Mouse (Mus musculus) forebrain, embryonic 14.5 days (tissue): ENCODE data around the gene Klhl33. TPM values are rescaled to one million over a fixed set of nuclear protein-coding genes. Genes with fewer than 3 reads are reported as not detected.
A peak's percentile ranks its signal among the peaks of the same experiment; 100 is the strongest.
"Not testable (repeated sequence)": the region's sequence is repeated elsewhere in the genome, so short reads cannot be mapped to it uniquely, and the experiment has no call there.

Experiments used
- ATAC-seq: fragments of 200-750 bp; cut with Nextera tagmentation; 2 replicates; pipeline ENCODE4 v1.8.0; 2017; ENCODE audit warnings: mild to moderate bottlenecking, moderate library complexity
- DNase-seq: peaks from one replicate; pipeline ENCODE4 v3.0.0-alpha.2; 2015; ENCODE audit warnings: low spot score
- H3K27ac ChIP-seq: fragments of 300-500 bp; sonication (generic); 2 replicates; pipeline ENCODE4 v1.5.1; 2014; ENCODE audit warnings: low read depth, mild to moderate bottlenecking, control low read depth, low read length, moderate library complexity
- H3K27me3 ChIP-seq: fragments of 300-500 bp; sonication (generic); replicated peaks from 2 replicates; pipeline ENCODE4 v1.6.1; 2014; ENCODE audit warnings: low read length, control low read depth, mixed read lengths; ENCODE audit not compliant: control insufficient read depth, insufficient read depth
- H3K36me3 ChIP-seq: fragments of 300-500 bp; sonication (generic); 2 replicates; pipeline ENCODE4 v1.6.1; 2014; ENCODE audit warnings: low read length, control low read depth; ENCODE audit not compliant: control insufficient read depth, insufficient read depth
- H3K4me1 ChIP-seq: fragments of 300-500 bp; sonication (generic); 2 replicates; pipeline ENCODE4 v1.6.1; 2014; ENCODE audit warnings: antibody characterized with exemption, low read length, control low read depth; ENCODE audit not compliant: control insufficient read depth, insufficient read depth
- H3K4me2 ChIP-seq: fragments of 300-500 bp; sonication (generic); 2 replicates; pipeline ENCODE4 v1.6.1; 2014; ENCODE audit warnings: mild to moderate bottlenecking, control low read depth, low read length
- H3K4me3 ChIP-seq: fragments of 300-500 bp; sonication (generic); 2 replicates; pipeline ENCODE4 v1.5.1; 2014; ENCODE audit warnings: low read depth, low read length, control low read depth
- H3K9ac ChIP-seq: fragments of 300-500 bp; sonication (generic); 2 replicates; pipeline ENCODE4 v1.6.1; 2014; ENCODE audit warnings: mild to moderate bottlenecking, low read length, control low read depth, moderate library complexity
- H3K9me3 ChIP-seq: fragments of 300-500 bp; sonication (generic); replicated peaks from 2 replicates; pipeline ENCODE4 v1.6.1; 2016; ENCODE audit warnings: low read length, control low read depth, mixed read lengths; ENCODE audit not compliant: control insufficient read depth
- WGBS: fragments of 180-500 bp; shearing (Covaris S2); extraction: QIAGEN DNeasy Blood & Tissue Kit; methylation state at CpG from one replicate; pipeline ENCODE4 v1.1.7; 2014; 5-methylcytosine and 5-hydroxymethylcytosine counted together
- polyA plus RNA-seq: library from polyadenylated mRNA; unstranded; fragments of >200 nt; fragmentation: Nextera tagmentation; extraction: Ambion mirVana; gene quantifications from 2 replicates; pipeline ENCODE4 v1.2.1, GENCODE M21; 2014

The Klhl33 gene
- polyA plus RNA-seq, 1 experiment from 2014 or later = 0.36 TPM

GRCm38 (mm10) chr14:50931493-50932020 lies 34.2 kb upstream of the Klhl33 start:
- no peak for DNase-seq
- H3K27ac ChIP-seq = peak overlapping the region; percentile 82
- WGBS = 14% methylated on average over 12 of the region's 12 CpGs

GRCm38 (mm10) chr14:50930754-50931492 lies 33.6 kb upstream of the Klhl33 start, which contains the start of the genes Pip4p1 and Pnp:
Pip4p1 (minus strand) TSS chr14:50930856.
Pnp (plus strand) TSS chr14:50931082.
- Histone ChIP-seq H3K36me3 (peaks cover 36% of the 10 kb centered on the region), H3K4me3 (peak within 1 kb of the TSS; percentile 95), H3K27me3 (no peaks in the 10 kb centered on the region), H3K4me2 (peak within 1 kb of the TSS; percentile 64), H3K9me3 (no peaks in the 10 kb centered on the region), H3K9ac (peak within 1 kb of the TSS; percentile 98), H3K4me1 (peaks cover 11% of the 10 kb centered on the region; the same call in 1 of the 2 replicates), H3K27ac (peak within 1 kb of the TSS; percentile 82)
- under 1% methylated on average over 68 of the region's 68 CpGs for WGBS
- ATAC-seq (peak; percentile 99), DNase-seq (peak; percentile 100)

More at GRCm38 (mm10) chr14:50931493-50932020, 34.2 kb upstream of the Klhl33 start:
- H3K9me3 ChIP-seq = no peaks in the 10 kb centered on the region
- no peak for ATAC-seq
- no peaks in the 10 kb centered on the region for H3K27me3 ChIP-seq
- H3K4me1 ChIP-seq = peaks cover 6% of the 10 kb centered on the region; the same call in 1 of the 2 replicates
- H3K9ac ChIP-seq = peak overlapping the region; percentile 68
- H3K36me3 ChIP-seq = peaks cover 30% of the 10 kb centered on the region
- H3K4me3 ChIP-seq = peak overlapping the region; percentile 95
- peak overlapping the region; percentile 64 for H3K4me2 ChIP-seq

GRCm38 (mm10) chr14:50930377-50930753 lies 33.1 kb upstream of the Klhl33 start:
- DNase-seq (no peak), ATAC-seq (peak; percentile 43)
- H3K27ac ChIP-seq = peak overlapping the region; percentile 80
- H3K4me3 ChIP-seq = peak overlapping the region; percentile 95
- H3K4me1 ChIP-seq = peaks cover 12% of the 10 kb centered on the region; the same call in 1 of the 2 replicates
- no peaks in the 10 kb centered on the region for H3K9me3 ChIP-seq
- peaks cover 37% of the 10 kb centered on the region for H3K36me3 ChIP-seq
- H3K4me2 ChIP-seq = peak overlapping the region; percentile 64
- no peaks in the 10 kb centered on the region for H3K27me3 ChIP-seq
- WGBS = 0% methylated on average over 38 of the region's 38 CpGs
- H3K9ac ChIP-seq = peak overlapping the region; percentile 98

- Histone ChIP-seq H3K9ac (peak overlapping the region; percentile 98), H3K27ac (peak overlapping the region; percentile 80), H3K9me3 (no peaks in the 10 kb centered on the region), H3K4me3 (peak overlapping the region; percentile 95), H3K36me3 (peaks cover 37% of the 10 kb centered on the region), H3K4me1 (peaks cover 12% of the 10 kb centered on the region; the same call in 1 of the 2 replicates), H3K4me2 (peak overlapping the region; percentile 64), H3K27me3 (no peaks in the 10 kb centered on the region)
- DNase-seq (no peak), ATAC-seq (no peak)
- WGBS = 20% methylated on average over 10 of the region's 10 CpGs
Observed at GRCm38 (mm10) chr14:50929951-50930350, 32.6 kb upstream of the Klhl33 start.

- H3K4me3 ChIP-seq = no peak overlapping the region
- WGBS = 74% methylated on average over 3 of the region's 3 CpGs
- no peak overlapping the region for H3K9ac ChIP-seq
- DNase-seq (no peak), ATAC-seq (no peak)
- no peak overlapping the region for H3K27ac ChIP-seq
- H3K4me1 ChIP-seq = peaks cover 17% of the 10 kb centered on the region
- H3K36me3 ChIP-seq = peaks cover 37% of the 10 kb centered on the region
- H3K4me2 ChIP-seq = no peak overlapping the region
- no peaks in the 10 kb centered on the region for H3K9me3 ChIP-seq
- H3K27me3 ChIP-seq = no peaks in the 10 kb centered on the region
Observed at GRCm38 (mm10) chr14:50927366-50927765, 30.1 kb upstream of the Klhl33 start.

- no peaks in the 10 kb centered on the region for H3K9me3 ChIP-seq
- peaks cover 17% of the 10 kb centered on the region for H3K4me1 ChIP-seq
- H3K36me3 ChIP-seq = peaks cover 37% of the 10 kb centered on the region
- 1% methylated on average over 38 of the region's 38 CpGs for WGBS
- peak overlapping the region; percentile 90 for H3K27ac ChIP-seq
- peak overlapping the region; percentile 85 for H3K4me3 ChIP-seq
- H3K4me2 ChIP-seq = peak overlapping the region; percentile 65
- H3K27me3 ChIP-seq = no peaks in the 10 kb centered on the region
- no peak; the same call in none of the 2 replicates for ATAC-seq
- DNase-seq = peak; percentile 16
- peak overlapping the region; percentile 90 for H3K9ac ChIP-seq
Observed at GRCm38 (mm10) chr14:50925111-50925920, 28.0 kb upstream of the Klhl33 start.

GRCm38 (mm10) chr14:50924281-50925064 lies 27.2 kb upstream of the Klhl33 start, which contains the start of the genes Osgep and Apex1:
Osgep (minus strand) TSS chr14:50924893.
Apex1 (plus strand) TSS chr14:50924968.
- peak; percentile 96 for ATAC-seq
- peak; percentile 99 for DNase-seq
- peak within 1 kb of the TSS; percentile 85 for H3K4me3 ChIP-seq
- peak within 1 kb of the TSS; percentile 90 for H3K9ac ChIP-seq
- no peaks in the 10 kb centered on the region for H3K27me3 ChIP-seq
- peaks cover 45% of the 10 kb centered on the region for H3K36me3 ChIP-seq
- WGBS = under 1% methylated on average over 57 of the region's 57 CpGs
- peak within 1 kb of the TSS; percentile 90 for H3K27ac ChIP-seq
- peak within 1 kb of the TSS; percentile 65 for H3K4me2 ChIP-seq
- H3K4me1 ChIP-seq = peaks cover 14% of the 10 kb centered on the region
- no peaks in the 10 kb centered on the region for H3K9me3 ChIP-seq

GRCm38 (mm10) chr14:50923437-50923836 lies 26.1 kb upstream of the Klhl33 start:
- ATAC-seq, DNase-seq, H3K27me3 ChIP-seq, H3K27ac ChIP-seq, H3K9me3 ChIP-seq: not testable (repeated sequence)
- peak overlapping the region; percentile 65 for H3K4me2 ChIP-seq
- peaks cover 14% of the 10 kb centered on the region for H3K4me1 ChIP-seq
- H3K9ac ChIP-seq = peak overlapping the region; percentile 90; the same call in 1 of the 2 replicates
- WGBS = 80% methylated on average over 1 of the region's 1 CpGs
- H3K36me3 ChIP-seq = peaks cover 41% of the 10 kb centered on the region
- H3K4me3 ChIP-seq = peak overlapping the region; percentile 85
